Mouse (Mus musculus): Measurements from ENCODE around the gene Olfr518. TPM values are rescaled to one million over a fixed set of nuclear protein-coding genes. Genes with fewer than 3 reads are reported as not detected.

Olfr518 gene
- total RNA-seq (2023) = not detected

GRCm38 (mm10) chr7:108884906-108885305, at the start of gene Olfr518:
Gene Olfr518, minus strand, starts transcription at chr7:108885006.

GRCm38 (mm10) chr7:108933794-108934731, 49.3 kb upstream of the Olfr518 start, which contains the start of gene Eif3f:
Gene Eif3f, plus strand, starts transcription at chr7:108934417.

GRCm38 (mm10) chr7:108929726-108930393, 45.1 kb upstream of the Olfr518 start, which contains the start of gene Nlrp10:
Gene Nlrp10, minus strand, starts transcription at chr7:108930178.

GRCm38 (mm10) chr7:108894320-108894719, 9.5 kb upstream of the Olfr518 start, which contains the start of gene Olfr519:
Gene Olfr519, minus strand, starts transcription at chr7:108894420.

GRCm38 (mm10) chr7:108872279-108872678, 12.5 kb downstream of the Olfr518 start, which contains the start of gene Olfr517:
Gene Olfr517, minus strand, starts transcription at chr7:108872379.

GRCm38 (mm10) chr7:108850429-108850828, 34.4 kb downstream of the Olfr518 start, which contains the start of gene Olfr516:
Gene Olfr516, minus strand, starts transcription at chr7:108850529.

Other genes with a start within 250 kb of the Olfr518 start
- not detected for gene Olfr509, start 233.1 kb downstream of the Olfr518 start, total RNA-seq (2023)
- not detected for gene Olfr510, start 218.6 kb downstream of the Olfr518 start, total RNA-seq (2023)
- gene Olfr512, start 171.7 kb downstream of the Olfr518 start, total RNA-seq (2023) = not detected
- not detected for gene Olfr513, start 134.0 kb downstream of the Olfr518 start, total RNA-seq (2023)
- gene Olfr514, start 59.0 kb downstream of the Olfr518 start, total RNA-seq (2023) = not detected
- not detected for gene Olfr516, start 34.5 kb downstream of the Olfr518 start, total RNA-seq (2023)
- not detected for gene Olfr517, start 12.6 kb downstream of the Olfr518 start, total RNA-seq (2023)
- not detected for gene Olfr519, start 9.4 kb upstream of the Olfr518 start, total RNA-seq (2023)
- under 1 TPM; 0.20 to 0.42 TPM for gene Nlrp10, start 45.2 kb upstream of the Olfr518 start, total RNA-seq (2023)
- gene Eif3f, start 49.4 kb upstream of the Olfr518 start, total RNA-seq (2023) = 100 to 1,000 TPM; 106 to 125 TPM
- gene Tub, start 65.3 kb upstream of the Olfr518 start, total RNA-seq (2023) = under 1 TPM in 1 of 2 experiments, not detected in 1; 0.24 TPM
- gene Ric3, start 198.3 kb upstream of the Olfr518 start, total RNA-seq (2023) = under 1 TPM; 0.60 to 0.66 TPM